In genomic region chr5:83778310-83778972, GRCm38 (mm10) we compare ENCODE assay signal across 10 mouse cellular contexts.
DNase-seq lines count a peak whose midpoint lies in the region; ATAC-seq and TF ChIP-seq lines count a peak whose summit lies in the region.
"Had no signal": no experiment of that assay in that cellular context is flagged by ENCODE, and none has a peak within 500 bp of the region (broad histone marks: within the 10 kb centered on the region; RNA-seq: fewer than 3 reads in every experiment).

No protein-coding gene starts in this region.

- 25% methylated on average over 3 of the region's 3 CpGs for WGBS in midbrain, embryonic 11.5 days
- 26% methylated on average over 3 of the region's 3 CpGs for WGBS in midbrain, embryonic 13.5 days
- 25% methylated on average over 3 of the region's 3 CpGs for WGBS in heart, embryonic 12.5 days

- no peak for TF ChIP-seq POLR2A in brain, embryonic 14.5 days (IDR thresholded peaks at IDR 0.05; ENCODE audit: borderline replicate concordance, extremely low read depth, insufficient read depth, insufficient read length, poor library complexity, severe bottlenecking)

- no peaks in the 10 kb centered on the region for H3K36me3 ChIP-seq in midbrain, embryonic 11.5 days (ENCODE audit: control insufficient read depth, insufficient read depth, low read length)
- no peaks in the 10 kb centered on the region for H3K36me3 ChIP-seq in midbrain, embryonic 13.5 days
- no peaks in the 10 kb centered on the region for H3K36me3 ChIP-seq in heart, embryonic 12.5 days
- H3K36me3 ChIP-seq: lung, embryonic 15.5 days had no signal

- no peaks in the 10 kb centered on the region for H3K27me3 ChIP-seq in midbrain, embryonic 11.5 days (ENCODE audit: control insufficient read depth, insufficient read depth, low read length)
- H3K27me3 ChIP-seq in midbrain, embryonic 13.5 days, result no peaks in the 10 kb centered on the region
- no peaks in the 10 kb centered on the region for H3K27me3 ChIP-seq in heart, embryonic 12.5 days (replicated peaks)
- H3K27me3 ChIP-seq: lung, embryonic 15.5 days had no signal

- no peak overlapping the region for H3K4me3 ChIP-seq in midbrain, embryonic 11.5 days (ENCODE audit: low read depth, low read length)
- H3K4me3 ChIP-seq in midbrain, embryonic 13.5 days (replicated peaks), result no peak overlapping the region
- no peak overlapping the region for H3K4me3 ChIP-seq in heart, embryonic 12.5 days
- H3K4me3 ChIP-seq: lung, embryonic 15.5 days had no signal

- peak; percentile 30; the same call in 1 of the 2 replicates for ATAC-seq in midbrain, embryonic 11.5 days (ENCODE audit: low FRiP score)
- no peak; the same call in 1 of the 2 replicates for ATAC-seq in midbrain, embryonic 13.5 days
- no peak for ATAC-seq in heart, embryonic 12.5 days (ENCODE audit: insufficient number of reproducible peaks, low FRiP score)

- H3K9me3 ChIP-seq in midbrain, embryonic 11.5 days (ENCODE audit: control insufficient read depth, low read length), result no peaks in the 10 kb centered on the region
- H3K9me3 ChIP-seq in midbrain, embryonic 13.5 days, result no peaks in the 10 kb centered on the region
- H3K9me3 ChIP-seq in heart, embryonic 12.5 days (replicated peaks), result no peaks in the 10 kb centered on the region
- H3K9me3 ChIP-seq: lung, embryonic 15.5 days had no signal

- H3K4me1 ChIP-seq in midbrain, embryonic 11.5 days (ENCODE audit: control insufficient read depth, insufficient read depth, low read length), result no peaks in the 10 kb centered on the region
- H3K4me1 ChIP-seq in midbrain, embryonic 13.5 days (replicated peaks), result no peaks in the 10 kb centered on the region
- H3K4me1 ChIP-seq in heart, embryonic 12.5 days (replicated peaks), result no peaks in the 10 kb centered on the region
- H3K4me1 ChIP-seq: lung, embryonic 15.5 days had no signal

- DNase-seq in frontal cortex, postnatal 36 days (ENCODE audit: low spot score in 2 of 2), result peak; percentile 1 to 25
- DNase-seq in frontal cortex, postnatal 14 days (ENCODE audit: low spot score in 2 of 2), result no peak
- peak; percentile 91 for DNase-seq in midbrain, embryonic 11.5 days (ENCODE audit: low spot score, missing footprints)
- DNase-seq in brain, embryonic 14.5 days (ENCODE audit: low read depth), result peak; percentile 84
- peak; percentile 29 for DNase-seq in mesoderm, embryonic 11.5 days (ENCODE audit: low read depth, low spot score)
- no peak for DNase-seq in adrenal gland, postnatal 36 days
- DNase-seq: right cerebral cortex, postnatal 25 days had no signal

- H3K27ac ChIP-seq in midbrain, embryonic 11.5 days (ENCODE audit: low read depth, low read length), result no peak overlapping the region
- H3K27ac ChIP-seq in midbrain, embryonic 13.5 days, result no peak overlapping the region
- no peak overlapping the region for H3K27ac ChIP-seq in heart, embryonic 12.5 days (ENCODE audit: poor library complexity, severe bottlenecking)
- H3K27ac ChIP-seq: lung, embryonic 15.5 days had no signal

- no peak overlapping the region for H3K4me2 ChIP-seq in midbrain, embryonic 11.5 days
- H3K4me2 ChIP-seq in midbrain, embryonic 13.5 days (replicated peaks), result no peak overlapping the region
- H3K4me2 ChIP-seq in heart, embryonic 12.5 days, result no peak overlapping the region
- H3K4me2 ChIP-seq: lung, embryonic 15.5 days had no signal

- no peak overlapping the region for H3K9ac ChIP-seq in midbrain, embryonic 11.5 days (ENCODE audit: low read length)
- H3K9ac ChIP-seq in midbrain, embryonic 13.5 days (replicated peaks), result no peak overlapping the region
- H3K9ac ChIP-seq in heart, embryonic 12.5 days, result no peak overlapping the region
- H3K9ac ChIP-seq: lung, embryonic 15.5 days had no signal

- 0 out of 2 replicates have a peak, but pooled peaks have one; percentile 28 for TF ChIP-seq CTCF in brain, embryonic 14.5 days (IDR thresholded peaks at IDR 0.05; ENCODE audit: borderline replicate concordance, extremely low read depth, insufficient read depth, insufficient read length)

Comparison
In these comparisons a context has a peak if more than half of its experiments do, and no peak if none do; other contexts are left out.
1. DNase-seq: peak in frontal cortex, postnatal 36 days (2 of 2), midbrain, embryonic 11.5 days (single experiment), brain, embryonic 14.5 days (single experiment) and mesoderm, embryonic 11.5 days (single experiment); none in frontal cortex, postnatal 14 days (0 of 2) and adrenal gland, postnatal 36 days (0 of 2).